Mouse (Mus musculus): ENCODE results near the gene Gm10840. TPM values are rescaled to one million over a fixed set of nuclear protein-coding genes. Genes with fewer than 3 reads are reported as not detected.

The Gm10840 gene
- total and polyA plus RNA-seq, 3 experiments: not detected

GRCm38 (mm10) chr11:106159921-106160840 lies 469 bp upstream of the Gm10840 start:
- Histone ChIP-seq H3K4me3 (replicated peaks in 1 of 3; ENCODE audit: low read depth in 2 of 3, low read length in 2 of 3, poor library complexity in 1 of 3) (peak overlapping the region; percentile 79 to 90 (median 85)), H3K79me2 (replicated peaks; ENCODE audit: control insufficient read depth, extremely low read depth, insufficient read depth, poor library complexity, severe bottlenecking) (peaks cover 29% of the 10 kb centered on the region), H3K27me3 (replicated peaks) (no peaks in the 10 kb centered on the region), H3K4me1 (ENCODE audit: control insufficient read depth in 1 of 2, insufficient read depth in 2 of 2) (peaks cover 27 to 51% of the 10 kb centered on the region in 2 experiments), H3K9ac (ENCODE audit: insufficient read depth, low read depth) (peak overlapping the region; percentile 96), H3K4me2 (ENCODE audit: insufficient read depth, low read depth, poor library complexity, severe bottlenecking) (peak overlapping the region; percentile 52), H3K27ac (ENCODE audit: insufficient read depth, low read depth) (peak overlapping the region; percentile 89), H3K36me3 (replicated peaks in 1 of 2; ENCODE audit: control insufficient read depth in 1 of 2, insufficient read depth in 1 of 2, low read length in 1 of 2) (peaks cover 51 to 62% of the 10 kb centered on the region in 2 experiments), H3K9me3 (replicated peaks; ENCODE audit: low read length) (no peaks in the 10 kb centered on the region)
- dilution Hi-C loops (cut with MboI; ENCODE audit: extremely low pct_ligation_motif_present, extremely low pct_unique_long_range_greater_than_20kb, low sequenced_read_pairs) (no loop called here), in situ Hi-C loops (cut with MboI; ENCODE audit: low pct_ligation_motif_present, low pct_unique_long_range_greater_than_20kb, low sequenced_read_pairs) (no loop called here)
- TF ChIP-seq GABPA (IDR thresholded peaks at IDR 0.05; ENCODE audit: insufficient replicate concordance, low read depth, low read length): no peak
- TF ChIP-seq JUN (IDR thresholded peaks at IDR 0.05; ENCODE audit: insufficient read depth, low read depth, low read length): no peak
- no peak for TF ChIP-seq KAT2A (IDR thresholded peaks at IDR 0.05; ENCODE audit: insufficient replicate concordance, low read length)
- 0 out of 2 replicates have a peak, but pooled peaks have one; percentile 17 for TF ChIP-seq UBTF (IDR thresholded peaks at IDR 0.05; ENCODE audit: low read depth, low read length)
- no peak for TF ChIP-seq ZNF384 (IDR thresholded peaks at IDR 0.05; ENCODE audit: low read depth, low read length)
- TF ChIP-seq SIN3A (IDR thresholded peaks at IDR 0.05; ENCODE audit: low read length): peak; percentile 79
- no peak for TF ChIP-seq USF2 (conservative IDR thresholded peaks at IDR 0.05; ENCODE audit: low read depth, low read length)
- TF ChIP-seq MEF2A (IDR thresholded peaks at IDR 0.05; ENCODE audit: borderline replicate concordance, low read depth, low read length): no peak
- no peak for TF ChIP-seq JUND (conservative IDR thresholded peaks at IDR 0.05; ENCODE audit: low read depth, low read length)
- TF ChIP-seq MXI1 (IDR thresholded peaks at IDR 0.05; ENCODE audit: low read depth, low read length): 0 out of 2 replicates have a peak, but pooled peaks have one; percentile 22
- TF ChIP-seq BHLHE40 (IDR thresholded peaks at IDR 0.05; ENCODE audit: low read depth, low read length): no peak
- TF ChIP-seq MYC (IDR thresholded peaks at IDR 0.05; ENCODE audit: low read depth, low read length): no peak
- TF ChIP-seq PAX5 (IDR thresholded peaks at IDR 0.05; ENCODE audit: low read length): no peak
- no peak for TF ChIP-seq RCOR1 (conservative IDR thresholded peaks at IDR 0.05; ENCODE audit: low read depth, low read length)
- no peak for TF ChIP-seq MAFK (IDR thresholded peaks at IDR 0.05; ENCODE audit: insufficient replicate concordance, low read length)
- TF ChIP-seq CHD1 (IDR thresholded peaks at IDR 0.05; ENCODE audit: low read depth, low read length): no peak
- peak; percentile 76 for TF ChIP-seq NELFE (IDR thresholded peaks at IDR 0.05; ENCODE audit: low read depth, low read length)
- no peak for TF ChIP-seq ZKSCAN1 (IDR thresholded peaks at IDR 0.05; ENCODE audit: borderline replicate concordance, low read depth, low read length)
- peak; percentile 87 for TF ChIP-seq POLR2A (IDR thresholded peaks at IDR 0.05; ENCODE audit: low read depth, low read length)
- no peak for TF ChIP-seq HCFC1 (IDR thresholded peaks at IDR 0.05; ENCODE audit: low read depth, low read length)
- TF ChIP-seq ZMIZ1 (IDR thresholded peaks at IDR 0.05; ENCODE audit: low read depth, low read length): no peak; the same call in 1 of the 2 replicates
- peak; percentile 67; the same call in 1 of the 2 replicates for TF ChIP-seq POLR2AphosphoS2 (IDR thresholded peaks at IDR 0.05; ENCODE audit: low read depth, low read length)
- peak in 1 of 2 experiments; percentile 31; a peak in 2 of 4 replicates for TF ChIP-seq CTCF (conservative IDR thresholded peaks at IDR 0.05 in 1 of 2, IDR thresholded peaks at IDR 0.05 in 1 of 2; ENCODE audit: low read depth in 2 of 2, low read length in 2 of 2)
- no peak for TF ChIP-seq ZC3H11A (IDR thresholded peaks at IDR 0.05; ENCODE audit: low read depth, low read length)
- no peak for TF ChIP-seq RAD21 (IDR thresholded peaks at IDR 0.05; ENCODE audit: low read depth, low read length)
- peak; percentile 58 for TF ChIP-seq IRF4 (IDR thresholded peaks at IDR 0.05; ENCODE audit: low read depth, low read length)
- no peak for TF ChIP-seq ETS1 (conservative IDR thresholded peaks at IDR 0.05; ENCODE audit: low read depth, low read length)
- 0 out of 2 replicates have a peak, but pooled peaks have one; percentile 30 for TF ChIP-seq NRF1 (IDR thresholded peaks at IDR 0.05; ENCODE audit: low read depth, low read length)
- no peak for TF ChIP-seq USF1 (IDR thresholded peaks at IDR 0.05; ENCODE audit: low read depth, low read length)
- no peak for TF ChIP-seq E2F4 (IDR thresholded peaks at IDR 0.05; ENCODE audit: insufficient replicate concordance, low read depth, low read length)
- no peak for TF ChIP-seq ELF1 (IDR thresholded peaks at IDR 0.05; ENCODE audit: low read depth, low read length)
- peak; percentile 84; the same call in 1 of the 2 replicates for TF ChIP-seq MAZ (IDR thresholded peaks at IDR 0.05; ENCODE audit: low read depth, low read length)
- peak; percentile 84 for TF ChIP-seq TCF12 (IDR thresholded peaks at IDR 0.05; ENCODE audit: low read depth, low read length)
- no peak for TF ChIP-seq SMC3 (IDR thresholded peaks at IDR 0.05; ENCODE audit: low read depth, low read length)
- TF ChIP-seq CHD2 (IDR thresholded peaks at IDR 0.05; ENCODE audit: low read length): no peak
- no peak for TF ChIP-seq TBP (conservative IDR thresholded peaks at IDR 0.05; ENCODE audit: low read depth, low read length)
- TF ChIP-seq MAX (IDR thresholded peaks at IDR 0.05; ENCODE audit: low read length): no peak
- TF ChIP-seq EP300 (IDR thresholded peaks at IDR 0.05; ENCODE audit: low read length): no peak
- peak; percentile 79 for DNase-seq (ENCODE audit: extremely low read depth)
